Mouse (Mus musculus): Measurements from ENCODE around the gene Galk1. TPM values are rescaled to one million over a fixed set of nuclear protein-coding genes. Genes with fewer than 3 reads are reported as not detected.

The Galk1 gene
- polyA plus RNA-seq, 1 experiment from 2014 or later: 128 TPM

GRCm38 (mm10) chr11:115968731-115969405 is 43.7 kb downstream of the Galk1 start:
- Histone ChIP-seq H3K9ac (ENCODE audit: low read length) (no peak overlapping the region), H3K9me3 (ENCODE audit: control insufficient read depth, low read length) (no peaks in the 10 kb centered on the region), H3K27ac (replicated peaks in 1 of 2; ENCODE audit: control insufficient read depth in 1 of 2, insufficient read depth in 1 of 2, low read depth in 2 of 2, low read length in 2 of 2) (no peak overlapping the region), H3K4me3 (ENCODE audit: control insufficient read depth in 1 of 2, insufficient read depth in 1 of 2, low read depth in 1 of 2, low read length in 2 of 2) (no peak overlapping the region), H3K4me1 (ENCODE audit: control insufficient read depth in 2 of 2, insufficient read depth in 2 of 2, low read length in 2 of 2) (peaks cover 6 to 10% of the 10 kb centered on the region in 2 experiments; a peak in 3 of 4 replicates), H3K4me2 (ENCODE audit: low read length) (no peak overlapping the region), H3K36me3 (ENCODE audit: control insufficient read depth, insufficient read depth, low read length) (peaks cover 32% of the 10 kb centered on the region), H3K27me3 (ENCODE audit: control insufficient read depth, insufficient read depth, low read length) (peaks cover 8% of the 10 kb centered on the region)
- WGBS: 49% methylated on average over 5 of the region's 5 CpGs
- no peak for ATAC-seq (ENCODE audit: insufficient number of reproducible peaks, insufficient read depth, low FRiP score, low read depth)

- H3K27me3 ChIP-seq (ENCODE audit: control insufficient read depth, insufficient read depth, low read length): no peaks in the 10 kb centered on the region
- no peak overlapping the region for H3K4me3 ChIP-seq (ENCODE audit: control insufficient read depth in 1 of 2, insufficient read depth in 1 of 2, low read depth in 1 of 2, low read length in 2 of 2)
- no peak overlapping the region for H3K9ac ChIP-seq (ENCODE audit: low read length)
- H3K4me1 ChIP-seq (ENCODE audit: control insufficient read depth in 2 of 2, insufficient read depth in 2 of 2, low read length in 2 of 2): peaks cover 6 to 10% of the 10 kb centered on the region in 2 experiments; a peak in 3 of 4 replicates
- H3K27ac ChIP-seq (replicated peaks in 1 of 2; ENCODE audit: control insufficient read depth in 1 of 2, insufficient read depth in 1 of 2, low read depth in 2 of 2, low read length in 2 of 2): peak overlapping the region; percentile 9 to 65
- H3K9me3 ChIP-seq (ENCODE audit: control insufficient read depth, low read length): no peaks in the 10 kb centered on the region
- H3K36me3 ChIP-seq (ENCODE audit: control insufficient read depth, insufficient read depth, low read length): peaks cover 70% of the 10 kb centered on the region
- whole genome bisulfite sequencing: 62% methylated on average over 10 of the region's 10 CpGs
- ATAC-seq (ENCODE audit: insufficient number of reproducible peaks, insufficient read depth, low FRiP score, low read depth): peak; percentile 63; the same call in 1 of the 2 replicates
- no peak overlapping the region for H3K4me2 ChIP-seq (ENCODE audit: low read length)
These were observed 47.4 kb downstream of the Galk1 start for GRCm38 (mm10) chr11:115964977-115965604.

GRCm38 (mm10) chr11:115962651-115963412 is 49.7 kb downstream of the Galk1 start:
- Histone ChIP-seq H3K4me1 (ENCODE audit: control insufficient read depth in 2 of 2, insufficient read depth in 2 of 2, low read length in 2 of 2) (peaks cover 2 to 10% of the 10 kb centered on the region in 2 experiments; a peak in 3 of 4 replicates), H3K9ac (ENCODE audit: low read length) (no peak overlapping the region), H3K4me3 (ENCODE audit: control insufficient read depth in 1 of 2, insufficient read depth in 1 of 2, low read depth in 1 of 2, low read length in 2 of 2) (no peak overlapping the region), H3K36me3 (ENCODE audit: control insufficient read depth, insufficient read depth, low read length) (peaks cover 84% of the 10 kb centered on the region), H3K9me3 (ENCODE audit: control insufficient read depth, low read length) (no peaks in the 10 kb centered on the region), H3K27ac (replicated peaks in 1 of 2; ENCODE audit: control insufficient read depth in 1 of 2, insufficient read depth in 1 of 2, low read depth in 2 of 2, low read length in 2 of 2) (no peak overlapping the region), H3K4me2 (ENCODE audit: low read length) (no peak overlapping the region), H3K27me3 (ENCODE audit: control insufficient read depth, insufficient read depth, low read length) (no peaks in the 10 kb centered on the region)
- no peak for ATAC-seq (ENCODE audit: insufficient number of reproducible peaks, insufficient read depth, low FRiP score, low read depth)
- WGBS: 91% methylated on average over 9 of the region's 9 CpGs

- 97% methylated on average over 9 of the region's 9 CpGs for WGBS
- ATAC-seq (ENCODE audit: insufficient number of reproducible peaks, insufficient read depth, low FRiP score, low read depth): no peak
- H3K36me3 ChIP-seq (ENCODE audit: control insufficient read depth, insufficient read depth, low read length): peaks cover 78% of the 10 kb centered on the region
These were observed 53.5 kb downstream of the Galk1 start for GRCm38 (mm10) chr11:115959018-115959417.

More at GRCm38 (mm10) chr11:115959018-115959417, 53.5 kb downstream of the Galk1 start:
- no peak overlapping the region for H3K4me2 ChIP-seq (ENCODE audit: low read length)
- H3K4me3 ChIP-seq (ENCODE audit: control insufficient read depth in 1 of 2, insufficient read depth in 1 of 2, low read depth in 1 of 2, low read length in 2 of 2): no peak overlapping the region
- H3K9me3 ChIP-seq (ENCODE audit: control insufficient read depth, low read length): no peaks in the 10 kb centered on the region
- peaks cover 0 to 2% of the 10 kb centered on the region in 2 experiments; a peak in 1 of 4 replicates for H3K4me1 ChIP-seq (ENCODE audit: control insufficient read depth in 2 of 2, insufficient read depth in 2 of 2, low read length in 2 of 2)
- H3K27me3 ChIP-seq (ENCODE audit: control insufficient read depth, insufficient read depth, low read length): no peaks in the 10 kb centered on the region
- no peak overlapping the region for H3K9ac ChIP-seq (ENCODE audit: low read length)
- no peak overlapping the region for H3K27ac ChIP-seq (replicated peaks in 1 of 2; ENCODE audit: control insufficient read depth in 1 of 2, insufficient read depth in 1 of 2, low read depth in 2 of 2, low read length in 2 of 2)

Other genes with a start within 250 kb of the Galk1 start
- gene Tmem94, start 247.3 kb downstream of the Galk1 start, polyA plus RNA-seq (2014; fragmentation: Nextera tagmentation; extraction: Ambion mirVana): 27.1 and 28.7 TPM in 2 replicates
- 21.0 and 21.1 TPM in 2 replicates for gene Caskin2, start 199.1 kb downstream of the Galk1 start, polyA plus RNA-seq (2014; fragmentation: Nextera tagmentation; extraction: Ambion mirVana)
- 18.9 and 24.2 TPM in 2 replicates for gene Tsen54, start 198.0 kb downstream of the Galk1 start, polyA plus RNA-seq (2014; fragmentation: Nextera tagmentation; extraction: Ambion mirVana)
- 14.5 and 15.5 TPM in 2 replicates for gene Llgl2, start 188.7 kb downstream of the Galk1 start, polyA plus RNA-seq (2014; fragmentation: Nextera tagmentation; extraction: Ambion mirVana)
- 0.09 and 0.22 TPM in 2 replicates for gene Myo15b, start 154.3 kb downstream of the Galk1 start, polyA plus RNA-seq (2014; fragmentation: Nextera tagmentation; extraction: Ambion mirVana)
- gene Smim5, start 112.8 kb downstream of the Galk1 start, polyA plus RNA-seq (2014; fragmentation: Nextera tagmentation; extraction: Ambion mirVana): 48.5 and 51.5 TPM in 2 replicates
- gene Smim6, start 100.7 kb downstream of the Galk1 start, polyA plus RNA-seq (2014; fragmentation: Nextera tagmentation; extraction: Ambion mirVana): 1.0 and 2.1 TPM in 2 replicates
- 20.1 and 22.9 TPM in 2 replicates for gene Sap30bp, start 79.4 kb downstream of the Galk1 start, polyA plus RNA-seq (2014; fragmentation: Nextera tagmentation; extraction: Ambion mirVana)
- 8.2 and 9.6 TPM in 2 replicates for gene Recql5, start 79.2 kb downstream of the Galk1 start, polyA plus RNA-seq (2014; fragmentation: Nextera tagmentation; extraction: Ambion mirVana)
- 0.84 and 0.93 TPM in 2 replicates for gene Itgb4, start 38.0 kb downstream of the Galk1 start, polyA plus RNA-seq (2014; fragmentation: Nextera tagmentation; extraction: Ambion mirVana)
- gene H3f3b, start 15.2 kb upstream of the Galk1 start, polyA plus RNA-seq (2014; fragmentation: Nextera tagmentation; extraction: Ambion mirVana): 649 and 684 TPM in 2 replicates
- 19.3 and 20.9 TPM in 2 replicates for gene Unk, start 17.6 kb upstream of the Galk1 start, polyA plus RNA-seq (2014; fragmentation: Nextera tagmentation; extraction: Ambion mirVana)
- 0.66 and 0.69 TPM in 2 replicates for gene Unc13d, start 65.2 kb upstream of the Galk1 start, polyA plus RNA-seq (2014; fragmentation: Nextera tagmentation; extraction: Ambion mirVana)
- 139 and 141 TPM in 2 replicates for gene Wbp2, start 74.3 kb upstream of the Galk1 start, polyA plus RNA-seq (2014; fragmentation: Nextera tagmentation; extraction: Ambion mirVana)
- 63.3 and 66.1 TPM in 2 replicates for gene Trim47, start 114.5 kb upstream of the Galk1 start, polyA plus RNA-seq (2014; fragmentation: Nextera tagmentation; extraction: Ambion mirVana)
- 3.8 and 4.8 TPM in 2 replicates for gene Trim65, start 118.4 kb upstream of the Galk1 start, polyA plus RNA-seq (2014; fragmentation: Nextera tagmentation; extraction: Ambion mirVana)
- gene Mrpl38, start 126.1 kb upstream of the Galk1 start, polyA plus RNA-seq (2014; fragmentation: Nextera tagmentation; extraction: Ambion mirVana): 92.3 and 96.6 TPM in 2 replicates
- 13.6 and 14.9 TPM in 2 replicates for gene Fbf1, start 155.4 kb upstream of the Galk1 start, polyA plus RNA-seq (2014; fragmentation: Nextera tagmentation; extraction: Ambion mirVana)
- gene Ten1, start 186.1 kb upstream of the Galk1 start, polyA plus RNA-seq (2014; fragmentation: Nextera tagmentation; extraction: Ambion mirVana): 85.1 and 89.4 TPM in 2 replicates
- gene Acox1, start 186.3 kb upstream of the Galk1 start, polyA plus RNA-seq (2014; fragmentation: Nextera tagmentation; extraction: Ambion mirVana): 36.8 and 39.6 TPM in 2 replicates
- gene Evpl, start 225.4 kb upstream of the Galk1 start, polyA plus RNA-seq (2014; fragmentation: Nextera tagmentation; extraction: Ambion mirVana): 0.58 and 0.63 TPM in 2 replicates